In genomic region chr15:81099269-81099668, GRCm38 (mm10) we compare ENCODE assay signal across 14 mouse cellular contexts.
"Had no signal": no experiment of that assay in that cellular context is flagged by ENCODE, and none has a peak within 500 bp of the region (broad histone marks: within the 10 kb centered on the region; RNA-seq: fewer than 3 reads in every experiment).

No protein-coding gene starts in this region.

- H3K27me3 ChIP-seq: limb, embryonic 12.5 days; liver, embryonic 13.5 days; lung, embryonic 15.5 days; megakaryocyte, embryonic 14.5 days; midbrain, embryonic 12.5 days; stomach, embryonic 15.5 days had no signal

- H3K9me3 ChIP-seq: limb, embryonic 12.5 days; liver, embryonic 13.5 days; lung, embryonic 15.5 days; megakaryocyte, embryonic 14.5 days; midbrain, embryonic 12.5 days; stomach, embryonic 15.5 days had no signal

- H3K36me3 ChIP-seq: limb, embryonic 12.5 days; liver, embryonic 13.5 days; lung, embryonic 15.5 days; midbrain, embryonic 12.5 days; stomach, embryonic 15.5 days had no signal

- H3K4me3 ChIP-seq: limb, embryonic 12.5 days; liver, embryonic 13.5 days; lung, embryonic 15.5 days; megakaryocyte, embryonic 14.5 days; midbrain, embryonic 12.5 days; stomach, embryonic 15.5 days had no signal

- H3K27ac ChIP-seq: limb, embryonic 12.5 days; liver, embryonic 13.5 days; lung, embryonic 15.5 days; macrophage; midbrain, embryonic 12.5 days; stomach, embryonic 15.5 days had no signal

- DNase-seq: kidney, adult 8-10 months; kidney, postnatal 25 days; liver; liver, embryonic 13.5 days; liver, postnatal 0 days; lung, postnatal 14 days; thymus, adult 2 months; thymus, postnatal 25 days had no signal

- H3K9ac ChIP-seq: limb, embryonic 12.5 days; liver, embryonic 13.5 days; liver, postnatal 0 days; lung, embryonic 15.5 days; midbrain, embryonic 12.5 days; stomach, embryonic 15.5 days had no signal
